Mouse (Mus musculus): ENCODE measurements around the gene Hist1h4h. TPM values are rescaled to one million over a fixed set of nuclear protein-coding genes. Genes with fewer than 3 reads are reported as not detected.
"Not testable (repeated sequence)": the region's sequence is repeated elsewhere in the genome, so short reads cannot be mapped to it uniquely, and the experiment has no call there.

The Hist1h4h gene
- polyA plus RNA-seq, 1 experiment from 2014 or later = 3.3 TPM

DNA sequence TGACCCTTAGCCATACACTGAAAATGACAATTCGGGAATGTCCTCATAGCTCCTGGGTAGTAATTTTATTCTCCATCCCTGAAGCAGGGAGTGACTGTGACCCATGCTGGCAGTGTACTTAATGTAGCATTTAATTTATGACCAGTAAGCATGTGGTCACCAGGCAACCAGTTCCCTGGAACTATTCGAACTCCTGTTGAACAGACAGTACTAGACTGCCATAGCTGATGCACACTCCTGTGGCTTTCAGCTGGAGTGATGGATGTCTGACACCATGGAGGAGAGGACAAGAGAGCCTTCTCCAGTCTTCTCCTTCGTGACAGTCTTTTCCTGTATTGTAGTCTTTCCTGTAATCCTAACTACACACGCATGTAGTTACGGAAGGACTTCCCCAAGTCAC lies 1.8 kb upstream of the Hist1h4h start:
- H3K27ac ChIP-seq (ENCODE audit: low read depth, low read length) = no peak overlapping the region; the same call in 1 of the 2 replicates
- peak overlapping the region; percentile 25; the same call in 1 of the 2 replicates for H3K4me2 ChIP-seq
- H3K36me3 ChIP-seq (ENCODE audit: control insufficient read depth, insufficient read depth, low read length) = no peaks in the 10 kb centered on the region
- H3K4me3 ChIP-seq (ENCODE audit: low read depth, low read length) = no peak overlapping the region
- WGBS = 80% methylated on average over 5 of the region's 5 CpGs
- H3K9me3 ChIP-seq (ENCODE audit: control insufficient read depth, low read length) = no peaks in the 10 kb centered on the region
- ATAC-seq (replicated peaks; ENCODE audit: low FRiP score) (no peak), DNase-seq (ENCODE audit: low spot score) (no peak)
- H3K9ac ChIP-seq (ENCODE audit: low read depth, low read length) = no peak overlapping the region
- H3K4me1 ChIP-seq (replicated peaks; ENCODE audit: control insufficient read depth, insufficient read depth, low read length) = peaks cover 17% of the 10 kb centered on the region
- no peaks in the 10 kb centered on the region for H3K27me3 ChIP-seq (replicated peaks; ENCODE audit: control insufficient read depth, insufficient read depth, low read length)

GRCm38 (mm10) chr13:23529480-23530165 lies 1.2 kb upstream of the Hist1h4h start:
- no peaks in the 10 kb centered on the region for H3K9me3 ChIP-seq (ENCODE audit: control insufficient read depth, low read length)
- H3K4me2 ChIP-seq = peak overlapping the region; percentile 88
- H3K27ac ChIP-seq (ENCODE audit: low read depth, low read length) = peak overlapping the region; percentile 100; the same call in 1 of the 2 replicates
- H3K36me3 ChIP-seq (ENCODE audit: control insufficient read depth, insufficient read depth, low read length) = no peaks in the 10 kb centered on the region
- H3K4me1 ChIP-seq (replicated peaks; ENCODE audit: control insufficient read depth, insufficient read depth, low read length) = peaks cover 17% of the 10 kb centered on the region
- ATAC-seq (replicated peaks; ENCODE audit: low FRiP score) (no peak), DNase-seq (ENCODE audit: low spot score) (no peak)
- 22% methylated on average over 2 of the region's 2 CpGs for WGBS
- no peaks in the 10 kb centered on the region for H3K27me3 ChIP-seq (replicated peaks; ENCODE audit: control insufficient read depth, insufficient read depth, low read length)
- H3K9ac ChIP-seq (ENCODE audit: low read depth, low read length) = peak overlapping the region; percentile 94
- peak overlapping the region; percentile 65 for H3K4me3 ChIP-seq (ENCODE audit: low read depth, low read length)

DNA sequence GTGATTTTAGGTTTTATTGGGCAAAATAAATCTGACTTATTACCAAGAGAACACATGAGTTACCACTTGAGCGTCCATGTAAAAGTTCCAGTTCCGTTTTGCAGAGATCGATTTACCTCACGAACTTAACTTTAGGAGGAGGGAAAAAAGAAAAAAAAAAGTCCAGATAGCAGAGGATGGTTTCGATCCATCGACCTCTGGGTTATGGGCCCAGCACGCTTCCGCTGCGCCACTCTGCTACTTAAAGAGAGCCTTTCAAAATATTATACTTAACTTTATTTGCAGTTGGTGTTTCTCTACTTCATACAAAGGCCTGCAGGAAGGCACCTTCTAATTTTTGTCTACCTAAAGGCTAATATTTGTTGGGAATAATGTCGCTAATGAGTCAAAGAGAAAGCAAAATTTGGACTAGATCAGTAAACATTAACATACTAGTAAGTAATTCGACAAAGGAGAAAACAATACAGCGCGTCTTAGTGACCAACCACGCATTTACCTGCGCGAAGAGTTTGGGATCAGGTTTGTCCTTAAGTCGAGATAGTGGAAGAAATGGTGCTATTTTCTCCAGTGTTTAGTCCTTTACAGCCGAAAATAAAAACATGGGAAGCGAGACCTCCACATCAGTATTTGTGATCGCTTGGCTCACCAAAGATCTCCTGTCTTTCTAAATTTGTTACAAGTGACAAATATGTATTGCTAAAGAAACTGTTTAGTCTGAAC lies 509 bp upstream of the Hist1h4h start:
- DNase-seq (ENCODE audit: low spot score) = no peak
- peaks cover 17% of the 10 kb centered on the region for H3K4me1 ChIP-seq (replicated peaks; ENCODE audit: control insufficient read depth, insufficient read depth, low read length)
- H3K36me3 ChIP-seq (ENCODE audit: control insufficient read depth, insufficient read depth, low read length) = no peaks in the 10 kb centered on the region
- no peaks in the 10 kb centered on the region for H3K9me3 ChIP-seq (ENCODE audit: control insufficient read depth, low read length)
- peak overlapping the region; percentile 100 for H3K27ac ChIP-seq (ENCODE audit: low read depth, low read length)
- peak overlapping the region; percentile 65 for H3K4me3 ChIP-seq (ENCODE audit: low read depth, low read length)
- H3K4me2 ChIP-seq = peak overlapping the region; percentile 88
- no peak for ATAC-seq (replicated peaks; ENCODE audit: low FRiP score)
- no peaks in the 10 kb centered on the region for H3K27me3 ChIP-seq (replicated peaks; ENCODE audit: control insufficient read depth, insufficient read depth, low read length)
- WGBS = under 1% methylated on average over 20 of the region's 20 CpGs
- H3K9ac ChIP-seq (ENCODE audit: low read depth, low read length) = peak overlapping the region; percentile 94

DNA sequence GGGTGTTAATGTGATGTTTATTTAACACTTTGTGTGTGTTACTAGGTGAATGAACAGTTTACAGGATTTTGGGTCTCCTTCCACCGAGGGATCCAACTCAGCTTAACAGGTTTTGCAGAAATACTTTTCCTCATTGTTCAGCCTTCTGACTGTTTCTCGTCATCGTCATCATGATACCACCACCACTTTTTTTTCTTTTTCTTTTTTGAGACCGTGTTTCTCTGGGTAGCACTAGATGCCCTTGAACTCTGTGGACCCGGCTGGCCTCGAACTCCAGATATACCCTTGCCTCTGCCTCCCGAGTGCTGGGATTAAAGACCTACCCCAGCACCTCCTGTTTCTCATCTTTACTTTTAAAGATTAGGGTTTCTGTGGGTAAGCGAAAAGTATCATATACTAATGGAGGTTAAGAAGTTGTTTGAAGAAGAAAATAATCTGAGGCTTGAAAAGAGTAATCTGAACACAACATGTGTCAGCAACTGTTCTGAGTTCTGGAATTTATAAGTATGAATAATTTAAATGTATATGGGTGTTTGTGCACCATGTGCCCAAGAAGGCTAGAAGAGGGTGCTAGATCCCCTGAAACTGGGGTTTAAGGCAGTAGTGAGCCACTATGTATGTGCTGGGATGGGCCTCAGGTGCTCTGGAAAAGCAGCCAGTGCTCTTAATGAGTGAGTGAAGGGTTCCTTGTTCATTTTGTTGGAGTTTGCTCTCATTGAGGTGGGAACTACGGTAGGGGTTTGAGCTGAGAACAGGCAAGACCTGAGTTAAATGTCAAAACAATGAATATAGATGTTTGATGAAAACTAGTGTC lies 1.6 kb downstream of the Hist1h4h start:
- H3K4me1 ChIP-seq (replicated peaks; ENCODE audit: control insufficient read depth, insufficient read depth, low read length) = peaks cover 16% of the 10 kb centered on the region
- H3K9ac ChIP-seq (ENCODE audit: low read depth, low read length) = peak overlapping the region; percentile 94
- no peak for DNase-seq (ENCODE audit: low spot score)
- H3K27me3 ChIP-seq (replicated peaks; ENCODE audit: control insufficient read depth, insufficient read depth, low read length) = no peaks in the 10 kb centered on the region
- H3K4me3 ChIP-seq (ENCODE audit: low read depth, low read length) = peak overlapping the region; percentile 65
- H3K9me3 ChIP-seq (ENCODE audit: control insufficient read depth, low read length) = no peaks in the 10 kb centered on the region
- peak overlapping the region; percentile 88 for H3K4me2 ChIP-seq
- ATAC-seq (replicated peaks; ENCODE audit: low FRiP score) = no peak
- peak overlapping the region; percentile 100 for H3K27ac ChIP-seq (ENCODE audit: low read depth, low read length)
- 21% methylated on average over 9 of the region's 9 CpGs for WGBS
- no peaks in the 10 kb centered on the region for H3K36me3 ChIP-seq (ENCODE audit: control insufficient read depth, insufficient read depth, low read length)

- Histone ChIP-seq H3K4me2 (peak within 1 kb of the TSS; percentile 88), H3K4me3 (ENCODE audit: low read depth, low read length) (peak within 1 kb of the TSS; percentile 65), H3K4me1 (replicated peaks; ENCODE audit: control insufficient read depth, insufficient read depth, low read length) (peaks cover 17% of the 10 kb centered on the region), H3K27ac (ENCODE audit: low read depth, low read length) (peak within 1 kb of the TSS; percentile 100), H3K9ac (ENCODE audit: low read depth, low read length) (peak within 1 kb of the TSS; percentile 94)
- H3K9me3 ChIP-seq (ENCODE audit: control insufficient read depth, low read length); DNase-seq (ENCODE audit: low spot score); H3K36me3 ChIP-seq (ENCODE audit: control insufficient read depth, insufficient read depth, low read length); H3K27me3 ChIP-seq (replicated peaks; ENCODE audit: control insufficient read depth, insufficient read depth, low read length): not testable (repeated sequence)
- peak; percentile 54 for ATAC-seq (replicated peaks; ENCODE audit: low FRiP score)
- under 1% methylated on average over 21 of the region's 53 CpGs for WGBS
Measured at GRCm38 (mm10) chr13:23533560-23534367, 2.9 kb downstream of the Hist1h4h start, which contains the start of gene Hist1h2af. Hist1h2af (plus strand) TSS chr13:23533906.

DNA sequence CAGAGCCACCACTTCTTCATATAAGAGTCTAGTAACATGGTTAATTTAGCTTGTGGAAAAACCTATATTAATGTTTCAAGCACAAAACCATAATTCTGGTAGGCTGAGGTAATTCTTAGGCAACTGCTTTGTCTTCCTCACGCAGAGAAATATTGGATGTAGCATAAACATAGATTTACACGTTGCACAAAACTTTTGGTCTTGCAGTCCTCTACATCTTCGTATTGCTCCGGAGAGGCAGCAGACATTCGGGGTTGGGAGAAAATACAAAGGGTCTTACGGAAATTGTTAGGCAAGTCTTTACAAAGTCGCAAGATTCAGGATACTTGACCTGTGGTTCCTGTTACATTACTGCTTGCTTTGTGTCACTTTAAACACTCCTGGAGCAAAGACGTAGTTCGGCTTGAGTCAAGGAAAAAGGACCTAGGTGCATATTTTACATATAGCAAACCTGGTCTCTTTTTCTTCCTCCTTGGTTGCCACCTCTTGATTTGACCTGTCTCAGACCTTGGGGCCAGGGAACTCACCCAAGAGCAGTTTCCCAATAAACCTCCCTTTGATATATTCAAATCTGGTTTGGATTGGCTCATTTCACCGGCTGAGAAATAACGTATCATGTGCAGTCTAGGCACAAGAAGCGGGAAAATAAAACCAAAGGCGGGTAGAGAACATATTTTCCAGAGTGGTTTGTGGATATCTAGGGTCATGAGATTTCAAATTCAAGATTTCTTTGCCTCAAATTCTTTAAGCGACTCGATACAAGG lies 3.7 kb downstream of the Hist1h4h start:
- peaks cover 14% of the 10 kb centered on the region for H3K4me1 ChIP-seq (replicated peaks; ENCODE audit: control insufficient read depth, insufficient read depth, low read length)
- no peaks in the 10 kb centered on the region for H3K9me3 ChIP-seq (ENCODE audit: control insufficient read depth, low read length)
- peak overlapping the region; percentile 65 for H3K4me3 ChIP-seq (ENCODE audit: low read depth, low read length)
- no peaks in the 10 kb centered on the region for H3K27me3 ChIP-seq (replicated peaks; ENCODE audit: control insufficient read depth, insufficient read depth, low read length)
- DNase-seq (ENCODE audit: low spot score) (no peak), ATAC-seq (replicated peaks; ENCODE audit: low FRiP score) (peak; percentile 26; the same call in 1 of the 2 replicates)
- peak overlapping the region; percentile 88 for H3K4me2 ChIP-seq
- under 1% methylated on average over 15 of the region's 15 CpGs for WGBS
- peak overlapping the region; percentile 94 for H3K9ac ChIP-seq (ENCODE audit: low read depth, low read length)
- H3K36me3 ChIP-seq (ENCODE audit: control insufficient read depth, insufficient read depth, low read length) = no peaks in the 10 kb centered on the region
- H3K27ac ChIP-seq (ENCODE audit: low read depth, low read length) = peak overlapping the region; percentile 100

DNA sequence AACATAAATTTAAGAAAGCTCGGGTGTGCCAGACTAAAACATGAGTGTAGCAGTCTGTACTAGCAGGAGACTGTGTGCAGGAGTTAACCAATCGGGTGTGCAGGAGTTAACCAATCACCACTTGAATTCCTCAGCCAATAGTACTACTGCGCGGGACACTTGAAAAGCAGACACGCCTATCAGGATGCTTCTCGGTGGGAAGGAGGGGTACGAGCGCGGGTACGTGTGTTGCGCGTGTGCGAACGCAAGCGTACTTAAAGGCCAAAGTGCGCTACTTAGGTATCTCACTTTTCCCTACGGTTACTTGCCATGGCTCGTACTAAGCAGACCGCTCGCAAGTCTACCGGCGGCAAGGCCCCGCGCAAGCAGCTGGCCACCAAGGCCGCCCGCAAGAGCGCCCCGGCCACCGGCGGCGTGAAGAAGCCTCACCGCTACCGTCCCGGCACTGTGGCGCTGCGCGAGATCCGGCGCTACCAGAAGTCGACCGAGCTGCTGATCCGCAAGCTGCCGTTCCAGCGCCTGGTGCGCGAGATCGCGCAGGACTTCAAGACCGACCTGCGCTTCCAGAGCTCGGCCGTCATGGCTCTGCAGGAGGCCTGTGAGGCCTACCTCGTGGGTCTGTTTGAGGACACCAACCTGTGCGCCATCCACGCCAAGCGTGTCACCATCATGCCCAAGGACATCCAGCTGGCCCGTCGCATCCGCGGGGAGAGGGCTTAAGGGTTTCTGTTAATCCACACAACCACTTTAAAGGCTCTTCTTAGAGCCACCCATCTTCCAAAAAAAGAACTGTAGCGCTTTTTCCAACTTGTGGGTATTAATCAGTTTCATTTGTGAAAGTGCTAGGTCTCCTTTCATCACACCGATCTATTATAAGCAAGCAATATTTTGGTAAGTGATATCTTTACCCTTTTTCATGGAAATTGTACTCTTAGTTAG lies 4.6 kb downstream of the Hist1h4h start, which contains the start of gene Hist1h3g:
TSS of gene Hist1h3g (plus strand) at position 286 of the 939 bp plus-strand sequence.
- Histone ChIP-seq H3K9ac (ENCODE audit: low read depth, low read length) (peak within 1 kb of the TSS; percentile 94), H3K27ac (ENCODE audit: low read depth, low read length) (peak within 1 kb of the TSS; percentile 100), H3K4me3 (ENCODE audit: low read depth, low read length) (peak within 1 kb of the TSS; percentile 65), H3K4me2 (peak within 1 kb of the TSS; percentile 88), H3K4me1 (replicated peaks; ENCODE audit: control insufficient read depth, insufficient read depth, low read length) (peaks cover 15% of the 10 kb centered on the region)
- DNase-seq (ENCODE audit: low spot score) = peak; percentile 90
- H3K36me3 ChIP-seq (ENCODE audit: control insufficient read depth, insufficient read depth, low read length); H3K27me3 ChIP-seq (replicated peaks; ENCODE audit: control insufficient read depth, insufficient read depth, low read length); H3K9me3 ChIP-seq (ENCODE audit: control insufficient read depth, low read length): not testable (repeated sequence)
- WGBS = under 1% methylated on average over 45 of the region's 62 CpGs
- ATAC-seq (replicated peaks; ENCODE audit: low FRiP score) = peak; percentile 84

Measured in liver, embryonic 11.5 days (tissue).